Mouse (Mus musculus) ES-E14 (cell line): ENCODE results near the gene Eddm3b. TPM values are rescaled to one million over a fixed set of nuclear protein-coding genes. Genes with fewer than 3 reads are reported as not detected.
"Not testable (repeated sequence)": the region's sequence is repeated elsewhere in the genome, so short reads cannot be mapped to it uniquely, and the experiment has no call there.

ENCODE experiments used
- DNase-seq: peaks from one replicate; pipeline ENCODE4 v3.0.0-alpha.2; 2013; ENCODE audit warnings: low read depth, low spot score
- H3K27ac ChIP-seq: 2 replicates; pipeline ENCODE4 v1.5.1; 2012; ENCODE audit warnings: low read depth, mild to moderate bottlenecking, low read length, moderate library complexity, mixed read lengths; ENCODE audit not compliant: poor library complexity, insufficient read depth, severe bottlenecking
- H3K36me3 ChIP-seq: 2 replicates; pipeline ENCODE4 v1.6.1; 2012; ENCODE audit warnings: mild to moderate bottlenecking, low read length, moderate library complexity, mixed read lengths; ENCODE audit not compliant: control insufficient read depth, poor library complexity, insufficient read depth, severe bottlenecking
- H3K4me1 ChIP-seq, 2 experiments: fragments of 150-350 bp in 1 of 2; sonication (generic) in 1 of 2; 2 replicates each; pipeline ENCODE4 v1.6.1; 2012; ENCODE audit warnings: low read length in 2 of 2, mild to moderate bottlenecking in 1 of 2, mixed read lengths in 1 of 2; ENCODE audit not compliant: control insufficient read depth in 2 of 2, insufficient read depth in 2 of 2, poor library complexity in 1 of 2
- H3K4me3 ChIP-seq, 2 experiments: fragments of 150-350 bp in 1 of 2; sonication (generic) in 1 of 2; 2 replicates each; pipeline ENCODE4 v1.5.1; 2012; ENCODE audit warnings: low read length in 2 of 2, low read depth in 1 of 2, mild to moderate bottlenecking in 1 of 2, mixed read lengths in 1 of 2; ENCODE audit not compliant: insufficient read depth in 1 of 2, poor library complexity in 1 of 2, severe bottlenecking in 1 of 2
- H3K9ac ChIP-seq: 2 replicates; pipeline ENCODE4 v1.6.1; 2012; ENCODE audit warnings: low read depth, mild to moderate bottlenecking, low read length, mixed read lengths; ENCODE audit not compliant: poor library complexity, insufficient read depth, severe bottlenecking
- H3K9me3 ChIP-seq: fragments of 150-350 bp; sonication (generic); 2 replicates; pipeline ENCODE4 v1.6.1; 2012; ENCODE audit warnings: low read depth, mild to moderate bottlenecking, low read length; ENCODE audit not compliant: control insufficient read depth, insufficient read depth
- CHD2 ChIP-seq: IDR thresholded peaks from 2 replicates; pipeline ENCODE4 v1.6.1; 2014; ENCODE audit warnings: mild to moderate bottlenecking, low read depth, low read length, inconsistent platforms
- HCFC1 ChIP-seq: IDR thresholded peaks from 2 replicates; pipeline ENCODE4 v1.6.1; 2012; ENCODE audit warnings: low read length, inconsistent platforms, borderline replicate concordance; ENCODE audit not compliant: insufficient read depth
- MAFK ChIP-seq: IDR thresholded peaks from 2 replicates; pipeline ENCODE4 v1.6.1; 2014; ENCODE audit warnings: mild to moderate bottlenecking, low read depth, low read length, inconsistent platforms; ENCODE audit not compliant: insufficient read depth
- ZC3H11A ChIP-seq: IDR thresholded peaks from 2 replicates; pipeline ENCODE4 v1.6.1; 2012; ENCODE audit warnings: low read depth, mild to moderate bottlenecking, inconsistent platforms, low read length, borderline replicate concordance
- ZNF384 ChIP-seq: IDR thresholded peaks from 2 replicates; pipeline ENCODE4 v1.6.1; 2012; ENCODE audit warnings: low read depth, low read length, inconsistent platforms
- in situ Hi-C, 2 experiments: fragments of 600-800 bp; cut with MboI; formaldehyde crosslinking; loops; one replicate each; pipeline ENCODE4 v1.15.1; 2025; ENCODE audit warnings: low sequenced_read_pairs in 2 of 2, inconsistent platforms in 1 of 2; ENCODE audit not compliant: unreplicated experiment in 2 of 2
- total RNA-seq: library from RNA; depleted of rRNA; stranded (reverse); fragments of 300-350 nt; gene quantifications from 2 replicates; pipeline ENCODE4 v1.2.3, GENCODE M21; 2012

The Eddm3b gene
- total RNA-seq, 1 experiment = not detected

DNA sequence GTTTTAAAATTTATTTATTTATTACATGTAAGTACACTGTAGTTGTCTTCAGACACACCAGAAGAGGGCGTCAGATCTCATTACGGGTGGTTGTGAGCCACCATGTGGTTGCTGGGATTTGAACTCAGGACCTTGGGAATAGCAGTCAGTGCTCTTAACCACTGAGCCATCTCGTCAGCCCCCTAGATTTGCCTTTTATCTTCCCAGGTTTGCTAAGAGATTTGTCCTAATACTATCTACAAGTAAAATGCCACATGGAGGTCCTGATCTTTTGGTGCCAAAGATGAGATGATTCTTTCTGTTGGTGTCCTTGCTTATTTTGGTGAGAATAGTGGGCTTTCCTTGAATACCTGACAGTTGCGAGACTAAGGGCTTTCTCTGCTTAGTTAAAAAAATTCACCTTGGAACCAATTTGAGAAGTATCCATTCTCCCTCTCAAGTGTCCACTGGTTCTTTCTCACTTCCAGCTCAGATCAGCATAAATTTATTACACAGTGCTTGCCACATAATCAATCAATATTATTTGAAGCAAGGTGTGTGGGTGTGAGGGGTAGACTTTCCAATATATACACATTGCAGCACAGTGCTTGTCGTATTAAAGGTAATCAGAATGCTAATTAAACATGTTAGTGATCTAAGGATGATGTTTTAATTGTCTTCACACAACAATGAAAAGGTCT, 42.0 kb downstream of the Eddm3b start:
- Histone ChIP-seq H3K27ac (no peak overlapping the region), H3K4me3 (no peak overlapping the region)
- TF ChIP-seq ZC3H11A (no peak), MAFK (no peak), ZNF384 (no peak)

DNA sequence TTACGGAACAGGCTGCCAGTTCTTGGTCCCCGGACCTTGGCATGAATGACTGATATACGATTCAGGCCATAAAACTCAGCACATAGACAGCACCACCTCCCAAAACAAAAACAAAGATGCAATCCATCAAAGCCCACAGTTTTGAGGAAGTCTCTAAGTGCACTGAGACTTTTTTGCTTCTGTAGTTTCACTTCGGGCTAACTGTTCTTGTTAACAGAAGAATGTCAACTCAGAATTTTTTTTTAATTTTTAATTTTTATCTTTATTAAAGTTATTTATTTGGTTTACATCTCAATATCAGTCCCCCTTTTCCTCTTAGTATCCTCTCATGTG, 42.5 kb downstream of the Eddm3b start:
- H3K27ac ChIP-seq = no peak overlapping the region
- H3K9ac ChIP-seq = no peak overlapping the region
- no peak overlapping the region for H3K4me3 ChIP-seq
- no peak for DNase-seq
- H3K36me3 ChIP-seq = no peaks in the 10 kb centered on the region
- H3K9me3 ChIP-seq = no peaks in the 10 kb centered on the region
- no peak for TF ChIP-seq CHD2
- TF ChIP-seq ZC3H11A = no peak
- no peak for TF ChIP-seq MAFK
- TF ChIP-seq HCFC1 = no peak
- no peak for TF ChIP-seq ZNF384
- in situ Hi-C loops = no loop called here
- no peaks in the 10 kb centered on the region for H3K4me1 ChIP-seq

More for the DNA sequence above, 42.0 kb downstream of the Eddm3b start:
- in situ Hi-C loops = no loop called here
- DNase-seq = no peak
- Histone ChIP-seq H3K9ac (no peak overlapping the region), H3K4me1 (no peaks in the 10 kb centered on the region), H3K36me3 (no peaks in the 10 kb centered on the region), H3K9me3 (no peaks in the 10 kb centered on the region)

DNA sequence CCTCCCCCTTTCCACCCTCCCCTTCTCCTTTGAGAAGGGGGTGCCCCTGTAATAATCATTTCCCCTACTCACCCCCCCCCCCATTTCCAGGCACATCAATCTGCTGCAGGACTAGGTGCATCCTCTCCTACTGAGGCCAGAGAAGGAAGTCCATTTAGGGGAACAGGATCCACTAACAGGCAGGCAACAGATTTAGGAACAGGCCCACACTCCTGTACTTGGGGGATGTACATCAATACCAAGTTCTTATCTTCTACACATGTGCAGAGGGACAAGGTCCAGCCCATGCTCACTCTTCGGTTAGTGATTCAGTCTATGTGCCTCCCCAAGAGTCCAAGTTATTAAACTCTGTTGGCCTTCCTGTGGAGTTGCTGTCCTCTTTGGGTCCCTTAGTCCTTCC, 42.8 kb downstream of the Eddm3b start:
- no peak overlapping the region for H3K9ac ChIP-seq
- no peaks in the 10 kb centered on the region for H3K36me3 ChIP-seq
- DNase-seq = no peak
- no peak overlapping the region for H3K27ac ChIP-seq
- no peaks in the 10 kb centered on the region for H3K4me1 ChIP-seq
- no peaks in the 10 kb centered on the region for H3K9me3 ChIP-seq
- in situ Hi-C loops = no loop called here
- no peak for TF ChIP-seq ZC3H11A
- no peak for TF ChIP-seq HCFC1
- no peak for TF ChIP-seq ZNF384
- no peak for TF ChIP-seq MAFK
- no peak for TF ChIP-seq CHD2
- H3K4me3 ChIP-seq = no peak overlapping the region

DNA sequence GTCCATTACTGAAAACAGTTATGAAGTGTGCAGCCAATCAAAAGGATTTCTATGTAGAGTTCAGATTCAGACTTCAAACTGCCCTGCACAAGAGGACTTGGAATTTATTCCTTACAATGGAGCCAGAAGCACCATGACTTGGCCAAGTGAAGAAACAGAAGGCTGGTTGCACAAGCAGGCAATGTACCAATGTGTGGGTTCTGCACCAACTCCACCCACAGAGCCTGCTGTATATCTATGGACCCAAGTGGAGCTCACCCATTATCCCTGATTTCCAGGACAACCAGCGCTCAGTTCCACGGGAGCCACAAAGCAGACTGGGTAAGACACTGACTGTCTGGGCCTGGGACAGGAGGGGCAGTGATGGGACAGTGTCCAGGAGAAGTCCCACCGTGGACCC, 47.8 kb downstream of the Eddm3b start, which contains the start of gene Rnase2b:
Rnase2b (plus strand) TSS at position 285 of the 400 bp plus-strand sequence.
- in situ Hi-C loops, H3K9me3 ChIP-seq: not testable (repeated sequence)

DNA sequence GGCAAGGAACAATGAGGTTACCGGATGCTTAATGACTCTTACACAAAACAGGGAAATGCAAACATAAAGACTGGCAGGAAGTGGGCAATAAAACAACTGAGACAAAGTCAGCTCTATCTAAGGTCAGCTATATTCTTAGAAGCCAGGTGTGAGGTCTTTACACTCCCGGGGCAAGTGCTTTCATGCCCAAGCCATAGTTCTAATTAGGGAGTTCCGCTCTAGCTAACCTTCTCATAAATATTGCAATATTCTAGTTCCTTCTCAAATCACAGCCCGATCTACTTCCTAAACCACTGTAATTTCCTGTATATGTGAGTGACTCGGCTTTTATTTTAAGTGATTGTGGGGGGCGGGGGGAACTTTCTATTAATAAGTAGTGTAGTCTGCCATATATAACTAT, 49.1 kb downstream of the Eddm3b start:
- H3K27ac ChIP-seq, H3K9me3 ChIP-seq, H3K4me1 ChIP-seq, DNase-seq, H3K36me3 ChIP-seq, in situ Hi-C loops, H3K4me3 ChIP-seq, H3K9ac ChIP-seq: not testable (repeated sequence)

More for the DNA sequence above, 47.8 kb downstream of the Eddm3b start, which contains the start of gene Rnase2b:
- DNase-seq, H3K27ac ChIP-seq, H3K4me3 ChIP-seq, H3K4me1 ChIP-seq, H3K9ac ChIP-seq, H3K36me3 ChIP-seq: not testable (repeated sequence)
